Mouse (Mus musculus): ENCODE results near the gene Bsn. TPM values are rescaled to one million over a fixed set of nuclear protein-coding genes. Genes with fewer than 3 reads are reported as not detected.

The Bsn gene
- polyA plus RNA-seq, 1 experiment from 2014 or later = 2.5 TPM

DNA sequence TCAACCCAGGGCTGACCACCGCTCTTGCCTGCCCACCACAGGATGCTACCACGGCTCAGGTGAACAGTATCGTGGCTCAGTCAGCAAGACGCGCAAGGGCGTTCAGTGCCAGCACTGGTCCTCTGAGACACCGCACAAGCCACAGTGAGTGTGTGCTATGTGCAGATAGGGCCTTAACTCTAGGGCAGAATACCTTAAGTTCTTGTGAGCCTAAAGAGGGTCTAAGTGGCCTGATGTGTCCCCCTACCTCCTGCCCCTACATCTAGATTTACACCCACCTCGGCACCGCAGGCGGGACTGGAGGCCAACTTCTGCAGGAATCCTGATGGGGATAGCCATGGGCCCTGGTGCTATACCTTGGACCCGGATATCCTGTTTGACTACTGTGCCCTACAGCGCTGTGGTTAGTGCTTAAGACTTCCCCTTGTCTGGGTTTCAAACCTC, 107.2 kb downstream of the Bsn start, which contains the start of gene Rnf123:
Gene Rnf123 (minus strand): TSS at position 359 of the 444 bp plus-strand sequence.
- Histone ChIP-seq H3K9ac (peak within 1 kb of the TSS; percentile 99), H3K4me2 (peak within 1 kb of the TSS; percentile 91), H3K4me1 (replicated peaks) (peaks cover 90% of the 10 kb centered on the region), H3K27me3 (peaks cover 10% of the 10 kb centered on the region; the same call in 1 of the 2 replicates), H3K36me3 (peaks cover 58% of the 10 kb centered on the region), H3K9me3 (replicated peaks) (no peaks in the 10 kb centered on the region), H3K4me3 (replicated peaks) (peak within 1 kb of the TSS; percentile 41), H3K27ac (peak within 1 kb of the TSS; percentile 100)
- ATAC-seq (ENCODE audit: low read depth) (peak; percentile 32), DNase-seq (peak; percentile 55)
- 15% methylated on average over 12 of the region's 12 CpGs for WGBS (ENCODE audit: insufficient replicate concordance)

- H3K9ac ChIP-seq = peak overlapping the region; percentile 99
- ATAC-seq (ENCODE audit: low read depth) = no peak
- WGBS (ENCODE audit: insufficient replicate concordance) = 10% methylated on average over 19 of the region's 19 CpGs
- H3K27ac ChIP-seq = peak overlapping the region; percentile 100
- DNase-seq = peak; percentile 48
- peaks cover 91% of the 10 kb centered on the region for H3K4me1 ChIP-seq (replicated peaks)
- H3K9me3 ChIP-seq (replicated peaks) = no peaks in the 10 kb centered on the region
- H3K4me2 ChIP-seq = peak overlapping the region; percentile 91
- peaks cover 10% of the 10 kb centered on the region; the same call in 1 of the 2 replicates for H3K27me3 ChIP-seq
- peak overlapping the region; percentile 41 for H3K4me3 ChIP-seq (replicated peaks)
- peaks cover 56% of the 10 kb centered on the region for H3K36me3 ChIP-seq
Measured at GRCm38 (mm10) chr9:108082549-108082948, 107.6 kb downstream of the Bsn start.

- DNase-seq (peak; percentile 89), ATAC-seq (ENCODE audit: low read depth) (peak; percentile 87)
- peak within 1 kb of the TSS; percentile 99 for H3K9ac ChIP-seq
- peak within 1 kb of the TSS; percentile 100 for H3K27ac ChIP-seq
- H3K4me1 ChIP-seq (replicated peaks) = peaks cover 89% of the 10 kb centered on the region
- peaks cover 55% of the 10 kb centered on the region for H3K36me3 ChIP-seq
- 17% methylated on average over 5 of the region's 5 CpGs for WGBS (ENCODE audit: insufficient replicate concordance)
- H3K27me3 ChIP-seq = peaks cover 10% of the 10 kb centered on the region; the same call in 1 of the 2 replicates
- H3K9me3 ChIP-seq (replicated peaks) = no peaks in the 10 kb centered on the region
- peak within 1 kb of the TSS; percentile 88 for H3K4me3 ChIP-seq (replicated peaks)
- peak within 1 kb of the TSS; percentile 91 for H3K4me2 ChIP-seq
Measured at GRCm38 (mm10) chr9:108080168-108080567, 110.0 kb downstream of the Bsn start, which contains the start of gene Mst1. Gene Mst1, plus strand, starts transcription at chr9:108080436.

DNA sequence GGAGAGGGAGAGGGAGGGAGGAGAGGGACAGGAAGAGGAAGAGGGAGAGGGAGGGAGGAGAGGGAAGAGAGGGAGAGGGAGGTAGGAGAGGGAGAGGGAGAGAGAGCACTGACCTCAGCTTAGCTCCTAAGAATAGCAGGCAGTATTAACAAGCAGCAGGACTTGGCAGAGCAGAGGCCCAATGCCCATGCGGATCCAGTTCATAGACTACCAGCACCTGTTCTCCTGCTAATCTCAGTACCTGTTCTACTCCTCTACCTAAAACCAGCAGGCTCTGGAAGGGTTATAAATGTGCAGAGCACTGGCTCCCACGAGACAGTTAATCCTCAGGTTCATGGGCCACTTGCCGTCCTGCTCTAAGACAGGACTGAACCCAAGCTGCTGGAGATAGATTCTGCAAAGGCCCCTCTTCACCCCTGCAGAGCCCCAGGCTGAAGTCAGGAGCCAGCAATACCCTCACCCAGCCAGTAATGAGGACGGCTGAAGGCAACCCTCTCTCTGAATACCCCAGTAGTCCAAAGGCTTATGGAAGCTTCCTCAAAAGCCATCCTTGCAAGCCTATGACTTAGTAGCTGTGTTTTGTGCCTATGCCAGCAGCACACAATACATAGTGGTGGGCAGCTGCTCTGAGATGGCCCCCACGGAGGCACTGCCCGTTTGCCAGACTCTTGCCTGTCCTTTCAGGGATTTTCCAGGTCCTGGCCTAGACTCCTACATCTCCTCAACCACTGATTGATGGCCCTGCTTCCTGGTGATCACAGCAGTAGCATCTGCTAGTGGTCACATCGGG, 116.8 kb downstream of the Bsn start:
- no peak overlapping the region for H3K4me3 ChIP-seq (replicated peaks)
- peak overlapping the region; percentile 9; the same call in 1 of the 2 replicates for H3K27ac ChIP-seq
- peaks cover 89% of the 10 kb centered on the region for H3K36me3 ChIP-seq
- H3K9me3 ChIP-seq (replicated peaks) = no peaks in the 10 kb centered on the region
- H3K27me3 ChIP-seq = no peaks in the 10 kb centered on the region
- WGBS (ENCODE audit: insufficient replicate concordance) = 74% methylated on average over 7 of the region's 7 CpGs
- ATAC-seq (ENCODE audit: low read depth) (no peak), DNase-seq (no peak)
- H3K9ac ChIP-seq = no peak overlapping the region
- H3K4me2 ChIP-seq = no peak overlapping the region
- peaks cover 60% of the 10 kb centered on the region for H3K4me1 ChIP-seq (replicated peaks)

- Histone ChIP-seq H3K27ac (no peak overlapping the region), H3K4me1 (replicated peaks) (peaks cover 59% of the 10 kb centered on the region)
- 83% methylated on average over 9 of the region's 9 CpGs for WGBS (ENCODE audit: insufficient replicate concordance)
Measured at GRCm38 (mm10) chr9:108072481-108072924, 117.7 kb downstream of the Bsn start.

GRCm38 (mm10) chr9:108071801-108072200, 118.4 kb downstream of the Bsn start:
- Histone ChIP-seq H3K27me3 (no peaks in the 10 kb centered on the region), H3K4me2 (no peak overlapping the region), H3K27ac (no peak overlapping the region), H3K4me1 (replicated peaks) (peaks cover 53% of the 10 kb centered on the region), H3K4me3 (replicated peaks) (no peak overlapping the region), H3K9me3 (replicated peaks) (no peaks in the 10 kb centered on the region), H3K36me3 (peaks cover 95% of the 10 kb centered on the region), H3K9ac (no peak overlapping the region)
- WGBS (ENCODE audit: insufficient replicate concordance) = 79% methylated on average over 4 of the region's 4 CpGs
- DNase-seq = no peak
- no peak for ATAC-seq (ENCODE audit: low read depth)

More at GRCm38 (mm10) chr9:108072481-108072924, 117.7 kb downstream of the Bsn start:
- no peak for DNase-seq
- Histone ChIP-seq H3K9me3 (replicated peaks) (no peaks in the 10 kb centered on the region), H3K4me3 (replicated peaks) (no peak overlapping the region), H3K27me3 (no peaks in the 10 kb centered on the region), H3K4me2 (no peak overlapping the region), H3K36me3 (peaks cover 95% of the 10 kb centered on the region), H3K9ac (no peak overlapping the region; the same call in 1 of the 2 replicates)
- ATAC-seq (ENCODE audit: low read depth) = no peak

DNA sequence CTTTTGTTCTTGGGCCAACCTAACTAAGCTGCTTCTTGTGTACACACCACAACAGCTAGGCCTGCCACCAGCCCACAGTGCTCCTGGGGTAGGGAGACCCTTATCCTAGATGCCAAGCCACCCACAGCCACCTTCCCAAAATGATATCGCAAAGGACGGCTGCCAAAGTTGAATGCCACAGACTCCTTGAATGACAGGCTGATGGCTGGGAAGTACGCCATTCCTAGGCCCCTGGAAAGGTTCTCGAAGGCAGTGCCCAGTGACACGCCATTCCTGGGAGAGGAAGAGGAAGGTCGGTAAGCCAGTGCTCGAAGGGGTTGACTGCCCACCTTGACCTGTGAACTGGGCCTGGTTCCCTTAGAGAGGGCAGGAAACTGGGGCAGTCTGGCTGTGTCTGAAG, 120.7 kb downstream of the Bsn start:
- WGBS (ENCODE audit: insufficient replicate concordance) = 91% methylated on average over 7 of the region's 7 CpGs
- Histone ChIP-seq H3K27me3 (no peaks in the 10 kb centered on the region), H3K4me2 (no peak overlapping the region), H3K9me3 (replicated peaks) (no peaks in the 10 kb centered on the region), H3K4me1 (replicated peaks) (peaks cover 36% of the 10 kb centered on the region), H3K27ac (0 out of 2 replicates have a peak overlapping the region, but pooled peaks have one; percentile 13), H3K4me3 (replicated peaks) (no peak overlapping the region), H3K36me3 (peaks cover 99% of the 10 kb centered on the region), H3K9ac (no peak overlapping the region)
- DNase-seq (no peak), ATAC-seq (ENCODE audit: low read depth) (no peak)

DNA sequence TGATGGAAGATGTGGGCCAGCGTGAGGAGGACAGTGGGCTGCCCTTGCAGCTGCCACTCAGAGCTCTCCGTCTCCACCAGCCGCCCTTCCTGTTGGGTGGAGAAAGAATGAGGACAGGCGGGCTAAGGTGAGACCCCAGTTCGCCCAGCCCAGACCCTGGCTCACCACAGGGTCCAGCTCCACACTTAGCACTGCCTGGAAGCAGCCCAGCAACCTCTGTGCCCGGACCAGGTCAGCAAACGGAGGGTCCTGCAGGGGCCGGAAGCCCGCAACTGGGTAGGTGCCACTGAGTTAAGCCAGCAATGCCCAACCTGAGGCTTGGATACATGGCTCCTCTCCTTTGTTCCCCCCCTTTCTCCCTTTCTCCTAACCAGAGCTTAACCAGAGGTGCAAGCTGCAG, 121.2 kb downstream of the Bsn start:
- WGBS (ENCODE audit: insufficient replicate concordance) = 86% methylated on average over 9 of the region's 9 CpGs
- no peak overlapping the region for H3K4me3 ChIP-seq (replicated peaks)
- H3K9ac ChIP-seq = no peak overlapping the region
- H3K4me1 ChIP-seq (replicated peaks) = peaks cover 35% of the 10 kb centered on the region
- ATAC-seq (ENCODE audit: low read depth) (no peak), DNase-seq (no peak)
- no peak overlapping the region for H3K4me2 ChIP-seq
- no peak overlapping the region for H3K27ac ChIP-seq
- H3K27me3 ChIP-seq = no peaks in the 10 kb centered on the region
- peaks cover 99% of the 10 kb centered on the region for H3K36me3 ChIP-seq
- H3K9me3 ChIP-seq (replicated peaks) = no peaks in the 10 kb centered on the region

GRCm38 (mm10) chr9:108067900-108068299, 122.3 kb downstream of the Bsn start:
- H3K4me3 ChIP-seq (replicated peaks) = no peak overlapping the region
- H3K4me1 ChIP-seq (replicated peaks) = peaks cover 36% of the 10 kb centered on the region
- H3K9me3 ChIP-seq (replicated peaks) = no peaks in the 10 kb centered on the region
- WGBS (ENCODE audit: insufficient replicate concordance) = 19% methylated on average over 8 of the region's 8 CpGs
- no peaks in the 10 kb centered on the region for H3K27me3 ChIP-seq
- peaks cover 99% of the 10 kb centered on the region for H3K36me3 ChIP-seq
- H3K27ac ChIP-seq = peak overlapping the region; percentile 32; the same call in 1 of the 2 replicates
- DNase-seq (peak; percentile 78), ATAC-seq (ENCODE audit: low read depth) (peak; percentile 29)
- H3K4me2 ChIP-seq = no peak overlapping the region
- H3K9ac ChIP-seq = peak overlapping the region; percentile 16; the same call in 1 of the 2 replicates

DNA sequence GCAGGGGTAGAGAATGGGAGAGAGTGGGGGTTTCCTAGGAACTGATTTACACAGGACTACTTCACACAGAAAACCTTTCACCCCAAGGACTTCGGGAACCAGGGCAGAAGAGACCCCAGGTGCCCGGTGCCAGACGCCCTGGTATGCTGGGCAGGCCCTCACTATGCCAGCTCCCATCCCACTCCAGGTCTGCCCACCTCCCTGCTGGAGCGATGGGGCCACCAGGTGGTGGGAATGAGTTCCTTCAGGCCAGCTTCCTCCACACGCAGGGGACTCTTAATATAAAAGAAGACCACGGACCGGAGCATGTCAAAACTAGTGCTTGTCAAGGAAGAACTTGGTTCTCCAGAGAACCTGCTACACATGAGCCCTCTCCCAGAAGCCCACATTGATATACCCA, 123.0 kb downstream of the Bsn start:
- no peak overlapping the region for H3K4me2 ChIP-seq
- H3K27ac ChIP-seq = no peak overlapping the region
- DNase-seq = no peak
- H3K36me3 ChIP-seq = peaks cover 100% of the 10 kb centered on the region
- 90% methylated on average over 7 of the region's 7 CpGs for WGBS (ENCODE audit: insufficient replicate concordance)
- H3K9me3 ChIP-seq (replicated peaks) = no peaks in the 10 kb centered on the region
- ATAC-seq (ENCODE audit: low read depth) = no peak
- no peak overlapping the region for H3K9ac ChIP-seq
- H3K4me3 ChIP-seq (replicated peaks) = no peak overlapping the region
- no peaks in the 10 kb centered on the region for H3K27me3 ChIP-seq
- H3K4me1 ChIP-seq (replicated peaks) = peaks cover 35% of the 10 kb centered on the region

DNA sequence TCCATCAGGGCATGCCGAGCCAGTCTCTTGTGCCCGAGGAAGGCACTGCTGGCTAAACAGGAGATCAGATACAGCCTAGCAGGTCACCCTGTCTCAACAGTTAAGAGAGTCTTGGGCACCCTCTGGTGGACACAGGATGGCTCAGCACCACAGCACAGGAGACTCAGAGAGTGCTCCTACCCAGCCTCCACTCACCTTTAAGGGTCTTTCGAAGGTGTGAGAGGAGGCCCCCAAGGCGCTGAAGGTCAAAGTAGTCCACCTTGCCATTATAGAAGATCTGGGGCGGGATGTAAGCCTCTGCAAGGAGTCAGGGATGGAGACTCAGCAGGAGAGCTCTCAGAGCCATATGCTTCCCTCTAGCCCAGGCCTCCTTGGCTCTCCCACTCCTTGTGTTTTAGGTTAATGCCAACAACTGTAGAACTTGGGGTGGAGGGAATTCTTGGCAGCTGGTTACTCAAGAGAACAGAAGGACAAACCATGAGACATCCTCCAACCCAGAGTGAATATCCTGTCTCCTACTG, 124.6 kb downstream of the Bsn start:
- Histone ChIP-seq H3K36me3 (peaks cover 100% of the 10 kb centered on the region), H3K4me2 (no peak overlapping the region), H3K4me1 (replicated peaks) (peaks cover 43% of the 10 kb centered on the region), H3K27me3 (no peaks in the 10 kb centered on the region), H3K9me3 (replicated peaks) (no peaks in the 10 kb centered on the region), H3K27ac (no peak overlapping the region), H3K4me3 (replicated peaks) (no peak overlapping the region), H3K9ac (no peak overlapping the region)
- 40% methylated on average over 5 of the region's 5 CpGs for WGBS (ENCODE audit: insufficient replicate concordance)
- peak; percentile 58 for DNase-seq
- ATAC-seq (ENCODE audit: low read depth) = peak; percentile 64

All from liver, embryonic 13.5 days (tissue).